Mouse (Mus musculus) intestine, embryonic 14.5 days (tissue): Measurements from ENCODE around the gene Uri1. TPM values are rescaled to one million over a fixed set of nuclear protein-coding genes. Genes with fewer than 3 reads are reported as not detected.

Experiments used
- ATAC-seq: fragments of 200-750 bp; cut with Nextera tagmentation; replicated peaks from 2 replicates; pipeline ENCODE4 v1.8.0; 2017; ENCODE audit warnings: low read depth, moderate number of reproducible peaks, moderate TSS enrichment, moderate library complexity; ENCODE audit not compliant: low FRiP score, low TSS enrichment
- DNase-seq: peaks from one replicate; pipeline ENCODE4 v3.0.0-alpha.2; 2018; ENCODE audit warnings: low spot score
- H3K27ac ChIP-seq: fragments of 300-500 bp; sonication (generic); 2 replicates; pipeline ENCODE4 v1.5.1; 2014; ENCODE audit warnings: low read depth, mild to moderate bottlenecking, control low read depth
- H3K27me3 ChIP-seq: fragments of 300-500 bp; sonication (generic); replicated peaks from 2 replicates; pipeline ENCODE4 v1.6.1; 2014; ENCODE audit warnings: low read length, control low read depth; ENCODE audit not compliant: control insufficient read depth, insufficient read depth
- H3K36me3 ChIP-seq: fragments of 300-500 bp; sonication (generic); 2 replicates; pipeline ENCODE4 v1.6.1; 2014; ENCODE audit warnings: low read length, control low read depth; ENCODE audit not compliant: control insufficient read depth, insufficient read depth
- H3K4me1 ChIP-seq: fragments of 300-500 bp; sonication (generic); replicated peaks from 2 replicates; pipeline ENCODE4 v1.6.1; 2014; ENCODE audit warnings: low read length, control low read depth, mixed read lengths; ENCODE audit not compliant: control insufficient read depth, insufficient read depth
- H3K4me2 ChIP-seq: fragments of 300-500 bp; sonication (generic); 2 replicates; pipeline ENCODE4 v1.6.1; 2014; ENCODE audit warnings: low read length
- H3K4me3 ChIP-seq: fragments of 300-500 bp; sonication (generic); 2 replicates; pipeline ENCODE4 v1.5.1; 2014; ENCODE audit warnings: low read depth, low read length, control low read depth, mixed read lengths
- H3K9ac ChIP-seq: fragments of 300-500 bp; sonication (generic); 2 replicates; pipeline ENCODE4 v1.6.1; 2014; ENCODE audit warnings: mild to moderate bottlenecking, low read length
- H3K9me3 ChIP-seq: fragments of 300-500 bp; sonication (generic); 2 replicates; pipeline ENCODE4 v1.6.1; 2016; ENCODE audit warnings: low read length, control low read depth; ENCODE audit not compliant: control insufficient read depth
- WGBS: fragments of 180-500 bp; shearing (Covaris S2); extraction: QIAGEN DNeasy Blood & Tissue Kit; methylation state at CpG from one replicate; pipeline ENCODE4 v1.1.7; 2014; 5-methylcytosine and 5-hydroxymethylcytosine counted together
- polyA plus RNA-seq: library from polyadenylated mRNA; unstranded; fragments of >200 nt; fragmentation: Nextera tagmentation; extraction: Ambion mirVana; gene quantifications from 2 replicates; pipeline ENCODE4 v1.2.1, GENCODE M21; 2014

Uri1 gene
- 51.3 and 51.6 TPM in 2 replicates for polyA plus RNA-seq

DNA sequence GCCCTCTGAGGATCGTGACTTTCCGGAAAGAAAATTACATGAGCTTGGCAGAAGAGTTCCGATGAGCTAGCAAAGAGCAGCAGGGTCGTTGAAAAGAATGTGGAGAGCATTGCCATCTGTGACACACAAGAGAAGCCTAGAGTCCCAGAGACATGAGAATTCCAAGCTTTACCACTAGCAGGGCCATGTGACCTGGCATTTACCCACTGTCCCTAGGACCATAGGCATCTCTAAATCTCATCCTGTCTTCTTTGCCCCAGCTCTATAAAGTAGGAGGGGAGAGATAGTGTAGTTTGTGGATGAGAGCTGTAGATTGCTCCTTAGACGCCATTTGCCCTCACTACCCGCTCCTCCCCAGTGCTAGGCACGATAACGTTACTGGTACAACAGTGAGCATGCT lies at the start of gene Uri1:
Uri1 (minus strand) TSS at position 101 of the 400 bp plus-strand sequence.
- Histone ChIP-seq H3K36me3 (no peaks in the 10 kb centered on the region), H3K4me3 (no peak within 1 kb of the TSS), H3K9ac (no peak within 1 kb of the TSS), H3K4me1 (no peaks in the 10 kb centered on the region), H3K27ac (no peak within 1 kb of the TSS), H3K9me3 (no peaks in the 10 kb centered on the region), H3K27me3 (no peaks in the 10 kb centered on the region), H3K4me2 (no peak within 1 kb of the TSS)
- WGBS: 89% methylated on average over 8 of the region's 8 CpGs
- ATAC-seq (no peak), DNase-seq (no peak)

- Histone ChIP-seq H3K4me3 (no peak overlapping the region), H3K27ac (no peak overlapping the region), H3K27me3 (peaks cover 4% of the 10 kb centered on the region; the same call in 1 of the 2 replicates), H3K4me1 (0 out of 2 replicates have a peak, but pooled peaks cover 4% of the 10 kb centered on the region), H3K4me2 (no peak overlapping the region), H3K9ac (no peak overlapping the region), H3K9me3 (no peaks in the 10 kb centered on the region), H3K36me3 (no peaks in the 10 kb centered on the region)
- DNase-seq (no peak), ATAC-seq (no peak)
- 82% methylated on average over 5 of the region's 5 CpGs for WGBS
These were observed 47.7 kb upstream of the Uri1 start for GRCm38 (mm10) chr7:38071065-38071464.

- Histone ChIP-seq H3K27ac (no peak overlapping the region), H3K36me3 (no peaks in the 10 kb centered on the region), H3K4me1 (0 out of 2 replicates have a peak, but pooled peaks cover 4% of the 10 kb centered on the region), H3K4me2 (no peak overlapping the region), H3K27me3 (peaks cover 4% of the 10 kb centered on the region; the same call in 1 of the 2 replicates), H3K9me3 (no peaks in the 10 kb centered on the region), H3K4me3 (no peak overlapping the region), H3K9ac (no peak overlapping the region)
- DNase-seq (no peak), ATAC-seq (no peak)
- WGBS: 68% methylated on average over 2 of the region's 2 CpGs
These were observed 47.3 kb upstream of the Uri1 start for GRCm38 (mm10) chr7:38070663-38071062.

- no peaks in the 10 kb centered on the region for H3K9me3 ChIP-seq
- DNase-seq (no peak), ATAC-seq (no peak)
- H3K36me3 ChIP-seq: no peaks in the 10 kb centered on the region
- no peak overlapping the region for H3K9ac ChIP-seq
- WGBS: 48% methylated on average over 4 of the region's 4 CpGs
- H3K4me1 ChIP-seq: no peaks in the 10 kb centered on the region
- H3K4me3 ChIP-seq: no peak overlapping the region
- H3K27ac ChIP-seq: no peak overlapping the region
- no peaks in the 10 kb centered on the region for H3K27me3 ChIP-seq
- no peak overlapping the region for H3K4me2 ChIP-seq
These were observed 41.1 kb upstream of the Uri1 start for GRCm38 (mm10) chr7:38064431-38064830.

DNA sequence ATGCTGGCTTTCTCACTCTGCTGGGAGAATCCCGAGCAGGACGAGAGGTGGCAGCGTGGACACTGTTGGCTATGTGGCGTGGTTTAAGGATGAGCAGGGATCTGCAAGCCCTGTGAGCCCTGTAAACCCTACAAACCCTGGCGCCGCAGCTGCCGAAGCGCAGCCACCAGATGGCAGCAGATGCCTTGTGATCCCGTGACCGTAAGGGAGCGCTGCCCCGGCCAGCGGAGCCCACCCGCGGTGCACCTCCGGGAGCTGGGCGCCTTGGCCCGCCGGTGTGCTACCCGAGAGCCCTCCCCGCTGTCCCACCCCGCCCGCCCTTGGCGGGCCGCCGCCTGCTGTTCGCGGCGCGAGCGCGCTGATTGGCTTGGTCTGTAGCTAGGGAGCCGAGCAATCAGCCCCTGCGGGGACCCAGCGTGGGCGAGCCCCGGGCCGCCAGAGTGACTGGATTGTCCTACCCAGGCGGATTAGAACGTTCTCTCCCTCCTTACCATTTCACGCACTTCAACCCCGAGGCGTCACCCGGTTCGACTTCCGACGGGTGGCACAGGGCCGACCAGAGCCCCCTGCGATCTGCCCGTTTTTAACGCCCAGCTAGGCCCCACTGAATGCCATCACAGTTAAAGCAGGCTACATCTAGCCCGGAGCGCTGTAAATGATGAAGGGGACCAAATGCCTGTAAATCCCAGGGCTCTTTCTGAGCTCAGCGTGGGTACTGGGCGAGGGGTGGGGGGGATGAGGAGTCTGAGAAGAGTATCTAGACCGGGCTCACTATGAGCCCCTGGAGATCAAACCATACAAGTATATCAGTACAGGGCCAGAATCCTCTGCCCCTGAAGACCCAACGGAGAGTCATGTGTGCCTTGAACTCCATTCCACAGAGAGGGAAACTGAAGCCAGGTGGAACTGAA lies 38.0 kb upstream of the Uri1 start:
- DNase-seq: peak; percentile 98
- H3K27ac ChIP-seq: 0 out of 2 replicates have a peak overlapping the region, but pooled peaks have one; percentile 24
- peak overlapping the region; percentile 52 for H3K9ac ChIP-seq
- H3K9me3 ChIP-seq: no peaks in the 10 kb centered on the region
- H3K27me3 ChIP-seq: no peaks in the 10 kb centered on the region
- H3K36me3 ChIP-seq: no peaks in the 10 kb centered on the region
- no peaks in the 10 kb centered on the region for H3K4me1 ChIP-seq
- peak overlapping the region; percentile 38 for H3K4me3 ChIP-seq
- 2% methylated on average over 53 of the region's 57 CpGs for WGBS
- H3K4me2 ChIP-seq: peak overlapping the region; percentile 64
- ATAC-seq: peak; percentile 93

- DNase-seq (no peak), ATAC-seq (no peak)
- H3K27ac ChIP-seq: no peak overlapping the region
- H3K9ac ChIP-seq: no peak overlapping the region
- no peak overlapping the region for H3K4me2 ChIP-seq
- H3K4me1 ChIP-seq: no peaks in the 10 kb centered on the region
- H3K4me3 ChIP-seq: no peak overlapping the region
- no peaks in the 10 kb centered on the region for H3K27me3 ChIP-seq
- WGBS: 80% methylated on average over 8 of the region's 8 CpGs
- no peaks in the 10 kb centered on the region for H3K36me3 ChIP-seq
- no peaks in the 10 kb centered on the region for H3K9me3 ChIP-seq
These were observed 36.4 kb upstream of the Uri1 start for GRCm38 (mm10) chr7:38059636-38060330.

GRCm38 (mm10) chr7:38059096-38059495 lies 35.7 kb upstream of the Uri1 start:
- no peak overlapping the region for H3K27ac ChIP-seq
- H3K4me1 ChIP-seq: no peaks in the 10 kb centered on the region
- ATAC-seq (no peak), DNase-seq (no peak)
- WGBS: 37% methylated on average over 7 of the region's 7 CpGs
- H3K9ac ChIP-seq: no peak overlapping the region
- no peak overlapping the region for H3K4me3 ChIP-seq
- H3K36me3 ChIP-seq: no peaks in the 10 kb centered on the region
- no peaks in the 10 kb centered on the region for H3K9me3 ChIP-seq
- no peak overlapping the region for H3K4me2 ChIP-seq
- H3K27me3 ChIP-seq: no peaks in the 10 kb centered on the region

- 73% methylated on average over 2 of the region's 2 CpGs for WGBS
- Histone ChIP-seq H3K27ac (no peak overlapping the region), H3K9me3 (no peaks in the 10 kb centered on the region), H3K27me3 (no peaks in the 10 kb centered on the region), H3K4me2 (no peak overlapping the region), H3K9ac (no peak overlapping the region), H3K4me1 (no peaks in the 10 kb centered on the region), H3K4me3 (no peak overlapping the region), H3K36me3 (no peaks in the 10 kb centered on the region)
- DNase-seq (no peak), ATAC-seq (no peak)
These were observed 32.6 kb upstream of the Uri1 start for GRCm38 (mm10) chr7:38055996-38056395.
